Mouse (Mus musculus) adrenal gland (tissue): ENCODE measurements around the gene Ptpre.
"Not testable (repeated sequence)": the region's sequence is repeated elsewhere in the genome, so short reads cannot be mapped to it uniquely, and the experiment has no call there.

Experiments used
- intact Hi-C: fragments of 180-260 bp; cut with DNase I; formaldehyde crosslinking; loops from one replicate; pipeline ENCODE4 v1.15.1; 2025

Gene Ptpre

DNA sequence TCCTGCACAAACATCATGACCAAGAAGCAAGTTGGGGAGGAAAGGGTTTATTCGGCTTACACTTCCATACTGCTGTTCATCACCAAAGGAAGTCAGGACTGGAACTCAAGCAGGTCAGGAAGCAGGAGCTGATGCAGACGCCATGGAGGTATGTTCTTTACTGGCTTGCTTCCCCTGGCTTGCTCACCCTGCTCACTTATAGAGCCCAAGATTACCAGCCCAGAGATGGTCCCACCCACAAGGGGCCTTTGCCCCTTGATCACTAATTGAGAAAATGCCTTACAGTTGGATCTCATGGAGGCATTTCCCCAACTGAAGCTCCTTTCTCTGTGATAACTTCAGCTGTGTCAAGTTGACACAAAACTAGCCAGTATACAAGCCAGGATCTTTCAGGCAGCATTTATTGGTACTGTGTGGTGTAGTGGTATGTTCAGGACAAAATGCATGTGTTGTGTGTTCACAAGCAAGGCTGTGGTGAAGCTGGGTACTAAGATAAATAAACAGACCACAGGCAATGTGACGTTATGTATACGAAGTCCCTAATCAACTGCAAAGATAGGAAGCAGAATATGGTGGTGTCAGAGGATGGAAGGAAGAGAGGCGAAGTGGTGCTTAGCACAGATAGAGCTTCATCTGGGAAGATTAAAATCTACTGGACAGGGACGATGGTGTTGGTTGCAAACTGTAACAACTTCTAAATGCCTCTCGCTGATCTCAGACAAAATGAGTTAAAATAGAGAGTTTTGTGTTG lies 38.2 kb downstream of the Ptpre start:
- intact Hi-C loops: not testable (repeated sequence)

DNA sequence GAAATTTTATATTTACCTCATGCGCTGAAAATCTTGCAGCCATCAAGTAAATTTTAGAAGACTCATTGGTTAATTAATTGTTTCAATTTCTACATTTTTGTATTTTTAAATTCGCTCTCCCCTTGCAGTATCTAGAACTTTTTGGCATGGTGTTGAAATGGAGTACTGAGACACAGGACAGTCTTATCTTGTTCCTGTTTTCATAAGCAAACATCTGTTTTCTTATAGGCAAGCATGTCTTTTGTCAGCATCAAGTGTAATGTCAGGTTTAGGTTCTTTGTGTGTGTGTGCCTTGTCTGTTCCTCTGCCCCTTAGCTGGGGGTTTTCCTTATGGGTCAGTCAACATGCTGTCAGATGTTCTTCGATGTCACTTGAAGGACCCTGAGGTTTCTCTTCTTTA lies 39.0 kb downstream of the Ptpre start:
- intact Hi-C loops: no loop called here

DNA sequence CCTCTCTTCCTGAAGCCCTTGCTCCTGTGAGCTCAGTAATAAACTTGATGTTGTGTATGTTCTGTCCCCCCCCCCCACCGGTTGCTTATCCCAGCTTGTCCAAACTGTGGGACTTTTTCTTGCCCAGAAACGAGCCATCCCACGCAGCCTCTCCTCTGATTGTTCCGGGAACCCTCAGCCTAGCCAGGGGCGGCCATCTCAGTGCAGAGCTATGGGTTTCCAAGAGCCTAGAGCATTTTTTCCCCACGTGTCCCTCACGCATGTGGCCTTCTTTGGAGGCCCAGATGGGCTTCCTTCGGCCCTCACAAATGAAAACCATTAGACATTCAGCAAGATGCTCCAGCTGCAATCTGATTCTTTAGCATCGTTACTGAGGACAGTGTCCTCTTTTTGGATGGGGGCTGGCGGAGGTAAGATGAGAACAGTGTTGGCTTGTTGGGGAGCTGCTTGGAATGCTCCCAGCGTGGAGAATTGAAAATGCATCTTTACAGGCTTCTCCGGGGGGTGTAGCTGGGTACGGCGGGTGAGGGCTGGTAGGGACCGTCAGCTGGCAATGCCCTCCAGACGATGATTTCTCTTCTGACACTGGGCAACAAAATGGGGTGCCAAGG lies 41.5 kb downstream of the Ptpre start:
- intact Hi-C loops: no loop called here

- intact Hi-C loops: no loop called here
These were observed 43.2 kb downstream of the Ptpre start for GRCm38 (mm10) chr7:135580306-135581091.

DNA sequence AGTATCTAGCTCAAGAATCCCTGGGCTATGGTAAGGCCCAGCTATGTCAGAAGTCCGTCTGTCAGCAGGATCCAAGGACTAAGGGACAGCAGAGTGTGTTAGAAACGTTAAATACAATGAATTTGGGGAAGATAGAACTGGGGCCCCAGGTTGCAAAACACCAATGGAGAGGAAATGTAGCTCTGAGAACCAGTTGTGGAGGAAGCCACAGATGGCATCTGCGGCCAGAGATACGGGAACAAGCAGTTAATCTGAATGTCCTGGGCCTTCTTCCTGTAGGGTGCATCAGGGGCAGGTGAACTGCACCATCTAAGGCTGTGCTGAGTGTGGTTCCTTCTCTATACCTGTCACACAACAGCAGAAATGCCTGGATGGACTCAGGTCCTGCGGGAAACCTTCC lies 43.8 kb downstream of the Ptpre start:
- intact Hi-C loops: no loop called here

GRCm38 (mm10) chr7:135585125-135585687 lies 47.9 kb downstream of the Ptpre start:
- intact Hi-C loops: no loop called here

DNA sequence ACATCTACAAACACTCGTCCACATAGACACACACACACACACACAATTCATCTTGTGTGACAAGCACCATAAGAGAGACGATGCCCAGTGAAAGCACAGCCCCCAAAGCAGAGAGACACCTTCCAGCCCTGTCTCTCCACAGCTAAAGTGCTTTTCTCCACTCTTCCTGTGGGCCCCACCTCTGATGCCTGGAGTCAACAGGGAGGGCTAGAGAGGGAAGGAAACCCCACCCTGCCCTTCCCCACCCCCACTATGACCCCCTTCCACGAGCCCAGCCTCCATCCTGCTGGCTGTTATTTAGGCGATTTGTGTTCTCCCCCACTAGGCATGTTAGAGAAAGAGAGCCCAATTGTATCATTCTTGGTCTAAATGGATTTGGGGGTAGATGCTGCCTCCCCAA lies 49.1 kb downstream of the Ptpre start:
- intact Hi-C loops: no loop called here

GRCm38 (mm10) chr7:135587821-135588575 lies 50.7 kb downstream of the Ptpre start:
- intact Hi-C loops: no loop called here

GRCm38 (mm10) chr7:135588620-135589309 lies 51.5 kb downstream of the Ptpre start:
- intact Hi-C loops: no loop called here

GRCm38 (mm10) chr7:135591461-135591860 lies 54.2 kb downstream of the Ptpre start:
- intact Hi-C loops: no loop called here

GRCm38 (mm10) chr7:135593286-135593685 lies 56.0 kb downstream of the Ptpre start:
- intact Hi-C loops: no loop called here

GRCm38 (mm10) chr7:135593825-135594224 lies 56.5 kb downstream of the Ptpre start:
- intact Hi-C loops: no loop called here

DNA sequence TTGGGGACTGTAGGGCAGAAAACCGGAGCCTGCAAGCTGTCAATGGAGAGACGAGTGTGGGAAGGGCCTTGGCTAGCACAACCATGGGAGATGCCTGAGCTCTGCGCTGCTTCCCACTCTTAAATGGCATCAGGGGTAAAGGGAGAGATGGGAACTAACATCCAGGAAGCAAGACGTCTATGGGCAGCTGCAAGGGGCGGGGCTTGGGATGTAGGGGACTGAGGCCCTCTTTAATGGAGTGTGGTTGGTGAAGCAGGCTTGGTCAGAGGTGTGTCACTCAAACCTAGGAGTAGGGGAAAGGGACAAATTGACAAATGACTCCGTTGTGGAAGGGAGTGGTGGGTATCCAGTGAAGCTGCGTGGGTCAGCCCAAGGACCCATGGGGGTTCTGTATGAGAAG lies 57.4 kb downstream of the Ptpre start:
- intact Hi-C loops: no loop called here

- intact Hi-C loops: no loop called here
These were observed 58.4 kb downstream of the Ptpre start for GRCm38 (mm10) chr7:135595640-135596174.

DNA sequence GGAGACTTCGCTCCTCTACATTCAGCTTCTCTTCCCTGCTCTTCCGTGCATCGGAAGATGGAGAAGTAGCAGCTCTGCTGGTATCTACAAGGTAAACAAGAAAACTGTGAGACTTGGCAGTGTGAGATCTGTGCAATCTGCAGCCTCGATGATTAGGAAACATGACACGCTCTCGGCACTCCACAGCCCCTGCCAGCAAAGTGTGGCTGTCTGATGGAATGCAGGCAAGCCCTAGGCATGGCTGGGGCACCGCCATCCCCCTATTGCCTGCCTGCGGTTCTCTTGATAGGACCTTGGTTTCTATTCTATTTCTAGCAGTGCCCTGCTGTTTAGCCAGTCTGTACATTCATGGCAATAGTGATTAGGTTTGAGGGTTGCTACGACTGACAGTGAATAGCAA lies 59.7 kb downstream of the Ptpre start:
- intact Hi-C loops: no loop called here

DNA sequence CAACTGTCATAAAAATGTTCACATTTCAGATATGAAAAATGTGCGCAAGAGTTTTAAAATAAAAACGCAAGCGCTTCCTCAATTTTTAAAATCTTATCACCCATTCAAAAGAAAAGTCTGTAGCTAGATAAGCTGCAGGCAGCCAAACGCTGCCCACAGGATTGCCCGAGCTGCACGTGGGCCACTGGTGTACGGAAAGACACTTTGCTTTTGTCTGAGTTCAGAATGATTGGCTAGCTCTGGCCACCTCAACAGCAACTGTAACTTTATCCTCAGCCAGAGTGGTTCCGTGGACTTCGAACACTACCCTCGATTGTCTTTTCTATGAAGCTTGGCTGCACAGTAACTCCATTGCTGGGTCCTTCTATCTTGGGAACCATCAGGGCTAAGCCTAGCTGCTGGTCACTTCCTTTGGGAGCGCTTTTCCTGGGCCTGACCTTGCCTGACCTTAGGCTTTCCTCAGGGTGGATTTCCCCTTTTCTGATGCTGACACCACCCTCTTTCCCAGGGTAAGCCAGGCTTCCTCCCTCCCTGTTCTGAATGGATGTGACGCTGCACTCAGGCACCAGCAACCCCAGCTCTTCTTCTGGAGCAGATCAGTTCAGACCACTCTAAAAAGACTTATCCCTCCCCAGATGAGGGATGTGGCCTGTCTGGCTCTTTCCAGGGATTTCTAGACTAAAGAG lies 60.5 kb downstream of the Ptpre start:
- intact Hi-C loops: no loop called here

- intact Hi-C loops: no loop called here
These were observed 61.1 kb downstream of the Ptpre start for GRCm38 (mm10) chr7:135598303-135598855.

GRCm38 (mm10) chr7:135600076-135600475 lies 62.8 kb downstream of the Ptpre start:
- intact Hi-C loops: no loop called here

DNA sequence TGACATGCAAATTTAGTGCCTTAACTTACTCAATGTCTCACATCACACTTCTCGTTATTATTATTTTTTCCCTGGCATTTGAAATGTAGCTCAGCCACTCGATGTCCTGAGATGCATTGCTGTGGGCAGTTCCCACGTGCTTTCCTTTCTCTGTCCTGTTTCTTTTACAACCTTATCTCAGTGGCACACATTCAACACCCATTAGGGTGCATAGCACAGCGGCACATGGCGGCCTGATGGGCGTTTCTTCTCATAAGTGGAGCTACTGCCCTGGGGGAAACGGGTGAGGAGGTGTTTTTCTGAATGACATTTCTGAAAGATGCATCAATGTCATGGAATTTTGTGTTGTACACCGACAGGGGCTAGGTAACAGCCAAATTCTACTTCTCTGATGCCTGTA lies 64.3 kb downstream of the Ptpre start:
- intact Hi-C loops: no loop called here
